Mouse (Mus musculus) adrenal gland, adult (tissue): Measurements from ENCODE around the gene Psmc3.
"Not testable (repeated sequence)": the region's sequence is repeated elsewhere in the genome, so short reads cannot be mapped to it uniquely, and the experiment has no call there.

Source experiments
- DNase-seq, 2 experiments: peaks; one replicate each; pipeline ENCODE4 v3.0.0; 2022 to 2023; ENCODE audit warnings: low spot score in 1 of 2; ENCODE audit not compliant: inconsistent age in 2 of 2

Psmc3 gene

GRCm38 (mm10) chr2:91110429-91110828, 56.6 kb downstream of the Psmc3 start:
- DNase-seq = no peak

- DNase-seq = not testable (repeated sequence)
Observed at GRCm38 (mm10) chr2:91111832-91112231, 58.0 kb downstream of the Psmc3 start.

DNA sequence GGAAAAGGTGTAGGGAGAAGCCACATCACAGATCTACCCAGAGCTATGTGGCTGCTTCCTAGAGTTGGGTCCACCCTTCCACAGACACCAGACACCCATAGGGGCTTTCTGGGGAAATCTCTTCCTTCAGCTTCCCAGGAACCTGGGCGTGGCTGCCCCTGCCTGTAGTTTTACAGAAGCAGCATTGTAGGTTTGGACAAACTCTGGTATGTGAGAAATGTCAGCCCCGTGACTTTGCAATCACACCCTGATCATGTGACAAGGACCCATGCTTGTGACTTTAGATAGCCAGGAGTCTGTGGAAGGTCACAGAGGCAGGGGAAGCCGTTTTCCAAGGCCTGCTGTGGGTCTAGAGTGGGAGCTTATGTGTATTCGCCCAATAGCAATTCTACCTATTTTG, 58.7 kb downstream of the Psmc3 start:
- DNase-seq = no peak

DNA sequence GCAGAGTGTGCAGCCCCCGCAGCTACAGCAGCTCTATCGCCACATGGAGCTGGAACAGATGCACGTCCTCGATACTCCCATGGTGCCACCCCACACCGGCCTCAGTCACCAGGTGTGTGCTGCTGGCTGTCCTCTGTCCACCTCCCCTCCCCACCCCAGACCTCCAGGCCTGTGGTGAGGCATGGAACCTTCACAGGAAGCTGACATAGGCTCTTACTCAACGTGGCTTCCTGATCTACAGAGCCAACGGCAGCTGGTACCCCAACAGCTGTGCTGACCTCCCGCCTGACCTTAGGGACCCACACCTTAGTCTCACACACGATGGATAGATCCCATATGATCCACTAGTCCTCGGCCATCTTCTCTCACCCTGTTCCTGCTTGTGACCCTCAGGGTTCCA, 59.5 kb downstream of the Psmc3 start:
- DNase-seq = no peak

DNA sequence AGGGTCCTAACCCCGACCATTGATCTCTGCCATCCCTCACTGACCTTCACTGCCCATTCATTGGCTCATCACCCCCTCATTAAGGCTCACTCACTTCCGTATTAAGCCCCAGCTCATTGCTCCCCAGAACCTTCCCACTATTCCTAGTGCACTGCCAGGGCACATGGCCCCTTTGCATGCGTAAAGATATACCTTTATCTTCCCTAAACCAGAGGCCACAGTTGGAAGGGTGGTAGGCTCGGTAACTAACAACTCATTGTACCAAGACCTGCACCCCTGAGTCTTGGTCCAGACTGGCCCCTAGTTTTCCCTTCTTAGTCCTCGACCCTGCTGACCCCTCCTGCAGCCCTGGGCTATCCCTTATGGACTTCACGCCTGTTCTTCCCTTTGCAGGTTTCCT, 60.0 kb downstream of the Psmc3 start:
- DNase-seq = no peak

GRCm38 (mm10) chr2:91114781-91115577, 61.2 kb downstream of the Psmc3 start:
- DNase-seq = peak; percentile 96 to 99

GRCm38 (mm10) chr2:91115578-91115970, 61.8 kb downstream of the Psmc3 start:
- DNase-seq = no peak
